Mouse (Mus musculus) Patski (cell line): ENCODE data around the gene Mpped2. TPM values are rescaled to one million over a fixed set of nuclear protein-coding genes. Genes with fewer than 3 reads are reported as not detected.

Experiments
- ATAC-seq: fragments of 100-300 bp; one replicate; pipeline ENCODE4 v1.8.0; 2021
- CTCF ChIA-PET: fragments of 350-600 bp; sonication (Branson Sonifier 250); formaldehyde crosslinking; loops from one replicate; lab custom pipeline; 2022; ENCODE audit warnings: inconsistent platforms; lab: Charles Lee
- POLR2A ChIA-PET: fragments of 350-600 bp; sonication (Branson Sonifier 250); formaldehyde crosslinking; loops from one replicate; lab custom pipeline; 2022; ENCODE audit warnings: antibody characterized with exemption, inconsistent platforms; lab: Charles Lee
- DNase-seq: peaks from one replicate; pipeline ENCODE4 v3.0.0-alpha.2; 2011; ENCODE audit warnings: low read depth, low spot score
- H3K27me3 ChIP-seq: fragments of 371-371 bp; one replicate; pipeline ENCODE4 v1.5.1; 2021
- CTCF ChIP-seq: fragments of 100-300 bp; IDR thresholded peaks from one replicate; pipeline ENCODE4 v1.5.1; 2021
- in situ Hi-C: fragments of 300-500 bp; cut with MboI; formaldehyde crosslinking; loops from 3 replicates; pipeline ENCODE4 v1.11.1; 2018; ENCODE audit warnings: low pct_unique_long_range_greater_than_20kb, mixed read lengths
- polyA plus RNA-seq: library from polyadenylated mRNA; unstranded; gene quantifications from one replicate; pipeline ENCODE4 v1.2.3, GENCODE M21; 2021

The Mpped2 gene
- polyA plus RNA-seq, 1 experiment from 2014 or later: 4.6 TPM

DNA sequence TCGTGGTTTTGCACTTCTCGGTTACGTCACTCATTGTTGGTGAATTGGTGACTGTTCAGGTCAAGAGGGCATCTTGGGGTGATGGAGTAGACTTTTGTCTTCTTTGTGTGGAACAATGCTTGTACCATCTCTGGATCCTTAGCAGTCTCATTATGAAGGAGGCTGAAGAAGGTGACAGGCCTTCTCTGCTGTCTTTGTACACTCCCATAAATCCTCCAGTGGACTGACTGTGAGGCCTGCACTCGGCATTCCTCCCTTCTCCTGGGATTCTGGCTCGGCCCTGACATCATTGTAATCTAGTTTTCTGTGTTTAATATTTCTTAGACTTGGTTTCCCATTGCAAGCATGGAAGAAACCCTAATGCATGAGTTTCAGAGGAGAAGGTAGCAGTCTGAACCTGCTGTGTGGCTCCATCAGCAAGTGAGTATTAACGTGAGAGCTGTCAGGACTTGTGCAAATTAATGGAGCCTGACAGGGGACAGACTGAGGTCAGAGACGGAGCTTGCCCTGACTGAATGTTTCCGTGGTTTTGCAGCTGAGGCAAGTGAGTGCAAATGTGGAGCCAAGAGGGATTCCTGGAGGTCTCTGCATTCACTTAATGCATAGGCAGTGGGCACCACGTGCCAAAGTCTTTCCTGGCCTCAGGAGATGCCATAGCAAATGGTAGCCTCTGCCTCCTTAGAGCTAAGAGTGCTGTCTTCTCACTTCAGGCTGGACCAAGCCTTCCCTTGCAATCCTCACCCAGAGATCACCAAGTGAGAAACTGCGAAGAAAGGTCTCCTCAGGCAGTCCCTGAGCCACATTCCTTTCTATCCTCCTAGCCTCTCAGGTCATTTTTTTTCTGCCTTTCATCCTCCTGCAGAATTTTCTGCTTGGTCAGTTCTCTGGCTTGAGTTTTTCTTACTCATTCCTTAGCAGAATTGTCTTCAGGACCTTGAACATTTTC, 81.5 kb downstream of the Mpped2 start:
- H3K27me3 ChIP-seq: no peaks in the 10 kb centered on the region
- no peak for TF ChIP-seq CTCF
- CTCF ChIA-PET: no interaction called here
- POLR2A ChIA-PET: no interaction called here
- in situ Hi-C loops: no loop called here
- no peak for DNase-seq
- ATAC-seq: peak; percentile 84

DNA sequence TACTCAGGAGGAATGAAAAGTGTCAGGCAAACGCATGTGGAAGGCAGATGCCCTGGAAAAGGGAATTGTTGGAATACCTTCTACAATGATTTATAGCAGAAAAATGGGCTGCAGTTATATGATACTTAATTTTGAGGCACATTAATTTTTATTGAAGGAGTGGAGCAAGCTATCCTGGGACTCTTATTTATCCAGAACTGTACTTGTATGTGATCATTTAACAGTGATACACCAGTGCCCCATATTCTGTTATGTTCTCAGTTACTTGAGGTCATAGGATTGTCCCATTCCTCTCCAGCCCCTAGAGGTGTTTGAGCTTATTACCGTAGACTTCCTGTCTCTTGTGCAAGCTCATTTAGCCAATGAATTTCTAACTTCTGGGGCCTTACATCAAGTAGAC, 82.9 kb downstream of the Mpped2 start:
- TF ChIP-seq CTCF: no peak
- POLR2A ChIA-PET: no interaction called here

DNA sequence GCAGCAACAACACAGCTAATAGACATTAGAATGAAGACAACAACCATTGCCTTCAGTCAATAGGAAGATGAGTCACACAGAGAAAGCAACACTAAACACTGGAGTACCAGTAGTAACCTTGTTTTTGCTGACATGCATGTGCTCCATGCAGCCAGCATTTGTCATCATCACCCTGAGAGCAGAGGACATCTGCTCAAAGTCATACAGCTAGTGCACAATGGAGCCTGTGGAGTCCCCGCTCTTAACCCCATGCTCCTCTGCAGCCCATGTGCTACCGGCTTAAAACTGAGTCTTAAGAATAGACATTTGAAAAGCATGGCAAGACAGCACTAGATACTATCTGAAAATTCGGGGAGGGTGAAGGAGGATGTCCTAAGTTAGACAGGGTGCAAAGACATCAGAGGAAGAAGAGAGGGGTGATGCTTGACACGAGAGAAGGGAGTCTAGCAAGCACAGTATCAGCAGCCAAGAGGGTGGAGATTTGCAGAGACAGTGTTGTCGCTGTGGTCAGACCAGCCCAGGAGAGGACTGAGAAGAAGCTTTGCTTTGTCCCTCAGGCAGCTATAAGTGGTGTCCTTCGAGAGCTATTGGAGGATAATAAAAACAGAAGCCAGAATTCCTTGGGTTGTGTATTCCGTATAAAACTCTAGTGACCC, 85.9 kb downstream of the Mpped2 start:
- peaks cover 3% of the 10 kb centered on the region for H3K27me3 ChIP-seq
- ATAC-seq (no peak), DNase-seq (no peak)
- in situ Hi-C loops: no loop called here
- CTCF ChIA-PET: interaction anchor here (0.9 kb wide), 1 partner anchor 15 kb away, joined by 4 read pairs; no protein-coding TSS in a partner anchor
- TF ChIP-seq CTCF: no peak
- POLR2A ChIA-PET: no interaction called here

More for the DNA sequence above, 82.9 kb downstream of the Mpped2 start:
- H3K27me3 ChIP-seq: no peaks in the 10 kb centered on the region
- ATAC-seq (no peak), DNase-seq (no peak)
- in situ Hi-C loops: no loop called here
- CTCF ChIA-PET: no interaction called here

DNA sequence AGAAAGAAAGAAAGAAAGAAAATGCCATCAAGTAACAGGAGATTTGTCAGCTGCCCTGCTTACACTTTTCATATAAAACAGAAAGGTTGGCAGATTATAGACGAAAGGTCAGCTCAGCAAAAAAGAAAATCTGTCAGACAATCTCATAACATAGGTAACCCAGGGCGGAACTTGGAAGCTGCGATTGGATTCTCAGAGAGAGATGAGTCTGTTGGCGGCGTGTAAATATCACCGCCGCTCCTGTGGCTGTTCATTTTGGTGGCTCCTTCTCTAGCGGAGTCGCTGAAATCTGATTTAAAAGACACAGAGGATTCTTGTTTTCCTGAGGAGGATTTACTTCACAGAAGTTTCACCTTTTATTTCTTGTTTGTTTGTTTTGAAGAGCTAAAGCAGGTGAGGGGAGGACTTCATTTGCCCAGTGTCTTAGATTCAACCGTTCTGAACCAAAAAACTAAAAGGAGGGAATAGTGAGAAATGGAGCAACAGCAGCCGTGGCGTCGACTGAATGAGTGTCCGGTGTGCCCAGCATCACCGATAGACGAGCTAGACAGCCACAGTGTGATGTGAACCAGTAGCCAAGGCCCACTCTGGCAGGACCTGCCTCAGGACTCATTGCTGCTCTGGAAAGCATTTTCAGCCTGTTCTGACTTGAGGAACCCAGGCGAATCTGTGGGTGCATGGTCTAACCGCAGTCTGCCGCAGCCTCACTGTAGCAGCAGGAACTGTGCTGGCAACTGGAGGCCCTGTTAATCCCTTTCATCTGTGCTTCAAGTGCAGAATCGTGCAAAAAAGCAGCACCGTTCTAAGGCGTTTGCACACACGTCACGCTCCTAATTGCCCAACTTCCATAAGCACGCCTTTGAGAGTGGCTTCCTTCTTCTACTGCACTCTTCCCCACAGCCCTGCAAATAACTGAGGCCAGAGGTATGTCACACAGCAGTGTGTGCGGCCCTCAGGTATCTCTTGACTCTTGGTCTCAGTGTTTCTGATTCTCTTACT, 88.4 kb downstream of the Mpped2 start:
- POLR2A ChIA-PET: no interaction called here
- no peak for TF ChIP-seq CTCF
- CTCF ChIA-PET: no interaction called here
- in situ Hi-C loops: no loop called here
- no peak for ATAC-seq
- peaks cover 3% of the 10 kb centered on the region for H3K27me3 ChIP-seq
- no peak for DNase-seq

DNA sequence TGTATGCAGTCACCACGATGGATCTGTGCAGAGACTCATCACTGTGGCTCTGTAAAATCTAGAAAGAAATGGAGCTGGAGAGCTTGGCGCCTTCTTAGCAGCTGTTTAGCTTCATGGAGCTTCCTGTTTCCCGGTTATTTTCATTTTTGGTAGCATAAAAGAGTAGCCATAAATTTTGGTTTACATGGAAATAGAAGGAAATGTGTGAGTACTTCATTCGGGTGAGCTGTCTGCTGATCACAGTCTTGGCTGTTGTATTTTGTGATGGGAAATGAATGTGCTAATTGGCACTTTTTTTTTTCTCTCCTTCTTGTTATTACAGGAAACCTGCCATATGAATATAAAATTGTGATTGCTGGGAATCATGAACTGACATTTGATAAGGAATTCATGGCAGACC, 90.2 kb downstream of the Mpped2 start:
- TF ChIP-seq CTCF: no peak
- H3K27me3 ChIP-seq: peaks cover 6% of the 10 kb centered on the region
- ChIA-PET CTCF (interaction anchor here (1.3 kb wide), 1 partner anchor 17 kb away, joined by 4 read pairs; no protein-coding TSS in a partner anchor), POLR2A (no interaction called here)
- DNase-seq (no peak), ATAC-seq (no peak)
- in situ Hi-C loops: no loop called here

DNA sequence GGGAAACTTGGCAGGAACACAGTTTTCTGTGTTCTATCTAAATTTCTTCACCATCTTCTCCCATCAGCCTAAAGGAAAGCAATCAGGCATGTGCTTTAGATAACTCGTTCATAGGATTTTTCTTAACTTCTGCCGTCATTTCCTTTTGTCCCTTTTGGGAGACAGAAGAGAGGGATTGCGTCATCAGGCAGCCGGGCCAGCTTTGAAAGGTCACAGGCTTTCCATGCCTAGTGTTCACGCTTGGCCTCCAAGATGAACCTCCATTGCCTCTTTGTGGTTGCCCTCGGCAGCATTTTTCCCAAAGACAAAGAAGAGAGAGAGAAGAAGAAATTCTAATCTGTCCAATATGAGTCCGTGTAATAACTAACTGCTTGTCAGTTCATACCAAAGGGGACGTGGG, 95.0 kb downstream of the Mpped2 start:
- peaks cover 6% of the 10 kb centered on the region for H3K27me3 ChIP-seq
- CTCF ChIA-PET: no interaction called here
- in situ Hi-C loops: no loop called here
- DNase-seq (no peak), ATAC-seq (no peak)
- POLR2A ChIA-PET: no interaction called here
- no peak for TF ChIP-seq CTCF

DNA sequence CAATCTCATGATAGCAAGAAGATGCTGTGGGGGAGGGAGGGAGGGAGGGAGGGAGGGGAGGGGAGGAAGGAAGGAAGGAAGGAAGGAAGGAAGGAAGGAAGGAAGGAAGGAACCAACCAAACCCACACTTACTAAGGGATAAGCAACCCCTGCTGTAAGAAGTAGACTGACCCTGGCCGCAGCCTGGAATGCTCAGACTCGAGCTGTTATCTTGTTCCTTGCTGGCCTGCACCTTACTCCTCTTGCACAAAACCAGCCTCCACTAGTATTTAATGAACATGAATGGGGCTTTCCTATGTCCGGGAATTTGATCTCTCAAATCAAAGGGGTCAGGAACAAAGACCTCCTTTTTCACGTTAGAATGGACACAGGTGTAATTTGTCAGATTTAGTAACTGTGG, 95.5 kb downstream of the Mpped2 start:
- ATAC-seq: no peak
- H3K27me3 ChIP-seq: peaks cover 6% of the 10 kb centered on the region
- ChIA-PET POLR2A (no interaction called here), CTCF (no interaction called here)
- no peak for TF ChIP-seq CTCF
- no peak for DNase-seq
- in situ Hi-C loops: no loop called here

DNA sequence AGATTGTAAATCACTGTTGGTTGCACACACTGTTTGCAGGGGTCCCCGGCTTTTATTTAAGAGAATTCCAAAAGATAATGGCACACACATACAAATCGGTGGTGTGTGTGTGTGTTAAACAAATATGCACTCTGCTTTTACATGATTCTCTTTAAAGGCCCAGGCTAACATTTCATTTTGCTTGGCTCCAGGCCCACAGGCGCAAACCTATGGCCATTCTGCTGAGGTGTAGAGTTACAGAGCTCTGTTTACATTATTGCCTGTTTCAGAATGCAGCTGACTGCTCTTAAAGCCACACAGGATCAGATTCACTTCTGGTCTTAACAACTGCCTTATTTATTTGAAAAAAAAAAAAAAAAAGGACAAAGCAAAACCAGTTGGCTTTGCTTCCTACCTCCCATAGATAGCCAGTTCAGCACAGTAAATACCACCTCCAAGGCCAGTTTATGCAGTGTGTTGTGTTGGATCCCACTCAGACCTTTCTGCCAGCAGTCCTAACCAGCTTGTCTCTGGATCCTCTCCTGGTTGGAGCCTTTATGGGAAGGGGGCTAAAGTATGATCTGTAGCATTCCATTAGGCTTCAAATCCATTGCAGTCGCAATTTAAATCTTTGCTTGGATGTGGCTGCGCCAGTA, 96.7 kb downstream of the Mpped2 start:
- CTCF ChIA-PET: no interaction called here
- in situ Hi-C loops: no loop called here

DNA sequence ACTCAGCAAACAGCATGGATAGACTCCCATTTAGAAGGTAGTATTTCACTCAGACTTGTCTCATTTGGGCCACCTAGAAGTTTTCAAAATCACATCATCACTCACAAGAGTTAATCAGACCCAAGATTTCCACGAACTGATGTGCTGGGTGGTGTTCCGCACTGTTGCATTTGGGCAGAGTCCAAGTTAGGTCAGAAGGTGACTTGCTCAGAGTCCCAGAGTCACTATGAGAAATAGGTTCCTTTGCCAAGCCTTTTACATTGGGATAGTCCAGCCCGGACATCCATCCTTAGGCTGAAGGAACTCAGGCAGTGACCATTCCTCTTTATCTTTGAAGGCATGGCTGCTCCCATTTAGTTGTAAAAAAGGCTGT, 97.2 kb downstream of the Mpped2 start:
- in situ Hi-C loops: no loop called here
- H3K27me3 ChIP-seq: peaks cover 6% of the 10 kb centered on the region
- CTCF ChIA-PET: no interaction called here
- DNase-seq (no peak), ATAC-seq (peak; percentile 31)
- no peak for TF ChIP-seq CTCF
- POLR2A ChIA-PET: no interaction called here

More for the DNA sequence above, 96.7 kb downstream of the Mpped2 start:
- peaks cover 6% of the 10 kb centered on the region for H3K27me3 ChIP-seq
- POLR2A ChIA-PET: no interaction called here
- DNase-seq: no peak
- ATAC-seq: no peak
- TF ChIP-seq CTCF: no peak

DNA sequence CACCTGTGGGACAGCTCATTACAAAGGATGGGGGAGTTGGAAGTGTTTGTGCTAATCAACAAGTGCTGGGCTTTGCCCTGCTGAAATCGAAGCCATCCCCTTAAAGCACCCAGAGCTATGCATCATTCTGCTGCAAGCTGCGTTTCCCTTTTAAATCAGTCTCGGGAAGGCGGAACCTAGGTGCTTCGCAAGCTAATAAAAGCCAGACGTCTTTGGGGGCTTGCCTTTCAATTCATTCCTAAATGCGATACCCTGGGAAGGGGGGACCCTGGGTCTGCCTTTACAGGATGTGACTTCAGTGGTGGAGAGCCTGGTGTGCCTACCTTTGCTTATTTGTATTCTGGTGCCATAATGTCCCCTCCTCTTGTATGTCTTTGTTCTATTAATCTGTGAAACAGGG, 103.2 kb downstream of the Mpped2 start:
- in situ Hi-C loops: no loop called here
- no peak for DNase-seq
- TF ChIP-seq CTCF: no peak
- ATAC-seq: no peak
- no peaks in the 10 kb centered on the region for H3K27me3 ChIP-seq
- CTCF ChIA-PET: no interaction called here
- POLR2A ChIA-PET: no interaction called here
